Mouse (Mus musculus): ENCODE results near the gene Pax7.

Gene Pax7

GRCm38 (mm10) chr4:139811475-139811874 is 21.9 kb downstream of the Pax7 start:
- no peak for DNase-seq (ENCODE audit: low read depth)

GRCm38 (mm10) chr4:139810762-139811438 is 22.4 kb downstream of the Pax7 start:
- DNase-seq (ENCODE audit: low read depth): no peak

- DNase-seq (ENCODE audit: low read depth): no peak
Observed at GRCm38 (mm10) chr4:139809381-139809820, 23.9 kb downstream of the Pax7 start.

GRCm38 (mm10) chr4:139807820-139808219 is 25.5 kb downstream of the Pax7 start:
- no peak for DNase-seq (ENCODE audit: low read depth)

- no peak for DNase-seq (ENCODE audit: low read depth)
Observed at GRCm38 (mm10) chr4:139807191-139807808, 26.0 kb downstream of the Pax7 start.

GRCm38 (mm10) chr4:139804896-139805295 is 28.4 kb downstream of the Pax7 start:
- DNase-seq (ENCODE audit: low read depth): no peak

- no peak for DNase-seq (ENCODE audit: low read depth)
Observed at GRCm38 (mm10) chr4:139803981-139804380, 29.3 kb downstream of the Pax7 start.

- DNase-seq (ENCODE audit: low read depth): no peak
Observed at GRCm38 (mm10) chr4:139799436-139800100, 33.8 kb downstream of the Pax7 start.

GRCm38 (mm10) chr4:139797344-139797743 is 36.0 kb downstream of the Pax7 start:
- no peak for DNase-seq (ENCODE audit: low read depth)

- DNase-seq (ENCODE audit: low read depth): no peak
Observed at GRCm38 (mm10) chr4:139796115-139796514, 37.2 kb downstream of the Pax7 start.

GRCm38 (mm10) chr4:139791168-139791567 is 42.2 kb downstream of the Pax7 start:
- DNase-seq (ENCODE audit: low read depth): no peak

- peak; percentile 3 for DNase-seq (ENCODE audit: low read depth)
Observed at GRCm38 (mm10) chr4:139789772-139790171, 43.6 kb downstream of the Pax7 start.

- DNase-seq (ENCODE audit: low read depth): no peak
Observed at GRCm38 (mm10) chr4:139782926-139783467, 50.3 kb downstream of the Pax7 start.

GRCm38 (mm10) chr4:139771125-139771631 is 62.1 kb downstream of the Pax7 start:
- no peak for DNase-seq (ENCODE audit: low read depth)

GRCm38 (mm10) chr4:139767823-139768222 is 65.5 kb downstream of the Pax7 start:
- no peak for DNase-seq (ENCODE audit: low read depth)

GRCm38 (mm10) chr4:139767115-139767718 is 66.1 kb downstream of the Pax7 start:
- no peak for DNase-seq (ENCODE audit: low read depth)

- DNase-seq (ENCODE audit: low read depth): no peak
Observed at GRCm38 (mm10) chr4:139761911-139762310, 71.4 kb downstream of the Pax7 start.

GRCm38 (mm10) chr4:139760736-139761135 is 72.6 kb downstream of the Pax7 start:
- no peak for DNase-seq (ENCODE audit: low read depth)

GRCm38 (mm10) chr4:139758512-139759340 is 74.6 kb downstream of the Pax7 start:
- DNase-seq (ENCODE audit: low read depth): no peak

GRCm38 (mm10) chr4:139756931-139757330 is 76.4 kb downstream of the Pax7 start:
- no peak for DNase-seq (ENCODE audit: low read depth)

- no peak for DNase-seq (ENCODE audit: low read depth)
Observed at GRCm38 (mm10) chr4:139754148-139754710, 79.1 kb downstream of the Pax7 start.
